Mouse (Mus musculus) mature B cell (primary cell): ENCODE data around the gene Mrpl55.
"Not testable (repeated sequence)": the region's sequence is repeated elsewhere in the genome, so short reads cannot be mapped to it uniquely, and the experiment has no call there.

Experiments
- in situ Hi-C: fragments of 300-500 bp; cut with MboI; formaldehyde crosslinking; loops from 2 replicates; pipeline ENCODE4 v1.14.3; 2019

Mrpl55 gene

DNA sequence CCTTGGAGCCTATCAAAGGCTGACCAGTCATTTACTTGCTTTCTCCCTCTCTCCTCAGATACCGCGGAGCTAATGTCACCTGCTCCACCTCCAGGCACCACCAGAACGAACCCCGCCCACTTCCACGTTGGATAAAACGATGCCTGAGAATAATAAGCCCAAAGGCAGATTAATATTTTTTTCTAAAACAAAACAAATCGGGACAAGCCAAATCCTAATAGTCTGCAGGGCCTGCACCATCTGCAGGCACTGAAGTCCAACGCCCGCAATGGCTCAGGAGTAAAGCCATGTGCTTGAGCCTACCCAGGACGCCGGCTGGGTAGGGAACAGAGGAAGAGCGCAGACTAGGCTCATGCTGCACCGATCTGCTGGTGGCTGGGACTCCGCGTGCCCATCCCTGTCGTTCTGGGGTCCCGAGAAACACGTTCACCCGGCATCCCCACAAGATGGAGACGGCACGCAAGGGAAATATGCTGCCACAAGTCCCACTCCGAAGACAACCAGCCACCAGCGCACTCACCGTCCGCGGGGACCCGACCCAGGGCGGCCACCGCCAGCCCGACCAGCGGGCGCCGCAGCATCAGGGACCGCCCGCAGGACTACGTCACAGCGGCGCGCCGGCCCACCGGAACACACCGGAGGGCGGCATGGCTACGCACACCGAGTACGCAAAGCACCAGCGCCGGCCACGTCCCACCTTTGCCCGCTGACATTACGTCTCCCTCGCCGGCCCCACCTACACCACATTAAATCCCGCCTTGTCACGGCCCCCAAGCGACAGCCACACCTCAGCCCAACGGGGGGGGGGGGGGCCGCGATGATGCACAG, 10.8 kb upstream of the Mrpl55 start:
- in situ Hi-C loops = no loop called here

- in situ Hi-C loops = no loop called here
These were observed 10.3 kb upstream of the Mrpl55 start, which contains the start of gene Guk1 for GRCm38 (mm10) chr11:59192059-59192386. Guk1 (minus strand) TSS chr11:59192212.

DNA sequence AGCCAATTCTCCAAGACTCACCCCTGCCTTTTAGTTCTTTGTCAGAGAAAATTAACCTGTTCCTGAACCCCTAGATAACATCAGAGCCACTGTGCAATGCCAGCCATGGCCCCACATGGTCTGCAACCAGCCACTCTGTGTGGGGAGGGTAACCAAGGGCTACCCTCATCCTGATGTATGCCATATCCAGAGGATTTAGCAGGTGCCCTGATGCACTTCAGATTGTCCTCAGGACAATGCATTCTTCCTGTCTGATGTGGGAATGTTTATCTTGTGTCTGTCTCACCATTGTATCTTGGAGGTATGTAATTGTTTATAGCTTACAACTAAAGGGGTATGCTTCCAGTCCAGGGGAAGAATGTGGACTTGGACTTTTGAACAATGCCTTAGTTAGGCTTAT, 6.1 kb upstream of the Mrpl55 start:
- in situ Hi-C loops = no loop called here

- in situ Hi-C loops = no loop called here
These were observed 877 bp upstream of the Mrpl55 start for GRCm38 (mm10) chr11:59201216-59202002.

DNA sequence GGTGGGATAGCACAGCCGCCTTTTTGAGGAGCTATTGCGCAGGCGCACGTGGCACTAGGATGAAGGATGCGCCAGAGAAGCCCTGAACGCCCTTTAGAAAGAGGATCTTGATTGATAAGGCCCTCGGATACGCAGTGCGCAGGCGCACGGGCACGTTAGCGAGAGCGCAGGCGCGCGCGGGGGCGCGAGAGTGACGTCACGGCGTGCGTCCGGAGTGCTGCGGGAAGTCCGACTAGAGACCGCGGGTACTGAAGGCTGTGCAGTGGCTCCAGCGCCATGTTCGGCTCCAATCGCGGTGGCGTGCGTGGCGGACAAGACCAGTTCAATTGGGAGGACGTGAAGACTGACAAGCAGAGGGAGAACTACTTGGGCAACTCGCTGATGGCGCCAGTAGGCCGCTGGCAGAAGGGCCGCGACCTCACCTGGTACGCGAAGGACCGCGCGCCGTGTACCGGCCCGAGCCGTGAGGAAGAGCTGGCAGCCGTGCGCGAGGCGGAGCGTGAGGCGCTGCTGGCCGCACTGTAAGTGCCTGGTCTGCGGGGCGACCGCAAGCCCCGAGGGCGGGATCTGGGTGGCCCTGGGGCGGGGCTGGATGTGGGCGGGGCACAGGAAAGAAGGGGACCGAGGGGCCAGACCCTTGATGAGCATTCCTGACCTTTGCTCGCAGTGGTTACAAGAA, 6.0 kb downstream of the Mrpl55 start, which contains the start of gene 2310033P09Rik:
Gene 2310033P09Rik, plus strand, starts transcription at position 169 of the 679 bp plus-strand sequence.
- in situ Hi-C loops = no loop called here

DNA sequence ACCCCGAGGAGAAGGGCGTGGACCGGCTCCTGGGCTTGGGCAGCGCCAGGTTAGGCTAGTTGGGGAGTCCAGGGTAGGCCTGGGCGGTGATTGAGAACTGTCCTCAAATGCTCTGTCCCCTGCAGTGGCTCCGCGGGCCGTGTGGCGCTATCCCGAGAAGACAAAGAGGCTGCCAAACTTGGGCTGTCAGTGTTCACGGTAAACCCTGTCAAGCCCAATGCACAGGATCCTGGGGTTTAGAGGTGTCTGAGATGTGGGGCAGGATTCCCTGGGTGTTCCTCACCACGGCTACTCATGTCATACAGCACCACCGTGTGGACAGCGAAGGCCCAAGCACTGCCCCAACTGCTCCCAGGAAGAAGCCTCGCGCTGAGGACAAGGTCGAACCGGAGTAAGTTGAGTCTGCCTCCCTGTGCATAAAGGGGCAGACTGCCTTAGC, 6.7 kb downstream of the Mrpl55 start:
- in situ Hi-C loops = no loop called here

GRCm38 (mm10) chr11:59209580-59209979, 7.3 kb downstream of the Mrpl55 start:
- in situ Hi-C loops = no loop called here

DNA sequence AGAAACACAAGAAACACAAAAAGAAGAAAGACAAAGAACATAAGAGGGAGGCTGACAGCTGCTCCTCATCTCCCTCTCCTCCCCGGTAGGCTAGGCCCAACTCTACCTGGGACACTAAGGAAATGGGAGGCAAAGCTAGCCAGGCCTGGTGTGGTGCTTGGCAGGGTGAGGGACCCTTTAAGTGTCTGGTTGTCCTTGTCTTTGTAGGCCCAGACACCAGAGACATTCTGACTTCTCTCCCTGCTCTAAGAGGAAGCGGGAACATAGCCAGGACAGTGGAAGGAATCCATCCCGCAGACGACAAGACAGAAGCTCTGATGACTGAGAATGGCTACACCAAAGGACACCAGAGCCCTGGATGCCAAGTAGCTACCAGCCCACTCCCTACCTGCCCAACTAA, 7.7 kb downstream of the Mrpl55 start:
- in situ Hi-C loops = no loop called here

- in situ Hi-C loops = not testable (repeated sequence)
These were observed 9.3 kb downstream of the Mrpl55 start for GRCm38 (mm10) chr11:59211561-59211960.

GRCm38 (mm10) chr11:59212320-59212719, 10.0 kb downstream of the Mrpl55 start:
- in situ Hi-C loops = not testable (repeated sequence)

DNA sequence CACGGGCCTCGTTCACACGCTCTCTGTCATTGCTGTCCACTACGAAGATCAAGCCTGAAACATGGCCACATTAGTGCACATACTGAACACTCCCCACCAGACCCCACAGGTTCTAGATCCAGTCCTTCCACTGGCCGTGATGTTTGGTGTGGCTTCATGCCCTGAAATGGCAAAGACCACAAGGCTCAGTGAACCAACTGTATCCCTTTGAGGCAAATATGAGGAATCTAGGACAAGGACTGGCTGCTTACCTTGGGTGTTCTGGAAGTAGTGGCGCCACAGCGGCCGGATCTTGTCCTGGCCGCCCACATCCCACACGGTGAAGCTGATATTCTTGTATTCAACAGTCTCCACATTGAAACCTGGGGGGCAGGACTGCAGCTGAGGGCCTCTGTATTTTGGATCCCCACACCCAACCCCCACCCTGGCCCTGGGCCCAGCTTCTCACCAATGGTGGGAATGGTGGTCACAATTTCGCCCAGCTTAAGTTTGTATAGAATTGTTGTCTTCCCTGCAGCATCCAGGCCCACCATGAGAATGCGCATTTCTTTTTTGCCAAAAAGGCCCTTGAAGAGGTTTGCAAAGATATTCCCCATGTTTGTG, 10.7 kb downstream of the Mrpl55 start:
- in situ Hi-C loops = no loop called here

DNA sequence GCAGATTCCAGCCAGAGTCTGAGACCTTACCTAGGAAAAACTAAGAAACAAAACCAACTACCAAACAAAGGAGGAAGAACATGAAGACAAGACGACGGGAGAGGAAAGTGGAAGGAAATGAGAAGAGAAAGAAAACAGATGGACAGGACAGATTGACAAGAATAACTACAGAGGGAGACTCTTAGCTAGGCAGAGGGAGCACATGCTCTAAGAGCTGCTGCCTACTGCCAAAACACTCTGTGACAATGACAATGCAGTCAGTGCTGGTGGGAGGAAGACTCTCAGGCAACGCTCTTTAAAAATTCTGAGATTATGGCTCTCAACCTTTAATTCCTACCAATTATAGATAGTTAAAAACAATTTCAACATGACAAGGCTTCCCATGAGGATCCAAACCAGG, 14.7 kb downstream of the Mrpl55 start:
- in situ Hi-C loops = no loop called here

DNA sequence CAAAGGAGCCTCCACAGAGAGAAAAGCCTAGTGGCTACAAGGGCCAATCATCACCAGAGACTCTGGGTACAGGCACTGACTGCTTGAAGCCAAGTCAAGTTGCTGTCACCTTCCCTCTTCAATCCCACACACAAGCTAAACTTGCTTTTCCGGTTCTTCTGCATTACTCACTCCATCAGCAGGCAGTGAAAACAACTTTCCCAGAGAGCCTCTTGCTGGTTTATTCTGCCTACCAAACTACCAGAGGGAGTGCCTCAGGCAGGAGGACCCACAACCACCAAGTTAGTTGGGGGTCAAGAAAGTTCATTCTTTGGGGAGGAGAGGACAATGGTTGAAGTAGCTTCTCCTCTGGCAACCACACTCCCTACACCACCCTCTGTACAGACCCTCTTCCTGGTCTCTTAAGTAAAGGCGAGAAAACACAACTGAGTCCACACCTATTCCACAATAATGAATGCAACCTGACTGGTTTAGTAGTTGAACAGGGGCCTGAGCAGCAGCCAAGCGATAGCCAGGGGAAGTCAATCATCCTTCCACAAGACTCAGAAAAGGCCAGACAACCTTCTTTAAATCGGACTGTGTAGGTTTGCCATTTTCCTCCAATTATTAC, 16.2 kb downstream of the Mrpl55 start:
- in situ Hi-C loops = no loop called here

DNA sequence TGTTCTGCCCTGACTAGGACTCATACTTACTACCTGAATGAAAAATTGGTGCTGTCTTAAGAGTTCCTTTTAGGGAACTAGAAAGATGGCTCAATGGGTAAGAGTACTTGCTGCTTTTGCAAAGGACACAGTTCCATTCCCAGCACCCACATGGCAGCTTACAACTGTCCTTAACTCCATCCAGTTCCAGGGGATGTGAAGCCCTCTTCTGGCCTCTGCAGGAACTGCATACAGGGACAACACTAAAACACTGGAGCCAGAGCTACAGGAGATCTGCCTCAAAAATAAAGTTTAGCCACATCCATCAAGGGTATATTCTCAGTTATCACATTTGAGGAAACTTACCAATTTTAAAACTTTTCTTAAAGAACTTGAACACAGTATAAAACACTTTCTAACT, 16.8 kb downstream of the Mrpl55 start:
- in situ Hi-C loops = no loop called here

- in situ Hi-C loops = no loop called here
These were observed 19.3 kb downstream of the Mrpl55 start for GRCm38 (mm10) chr11:59221604-59222003.

- in situ Hi-C loops = no loop called here
These were observed 20.0 kb downstream of the Mrpl55 start for GRCm38 (mm10) chr11:59222306-59222705.

GRCm38 (mm10) chr11:59224025-59224424, 21.7 kb downstream of the Mrpl55 start:
- in situ Hi-C loops = no loop called here

GRCm38 (mm10) chr11:59224470-59224869, 22.2 kb downstream of the Mrpl55 start:
- in situ Hi-C loops = no loop called here

DNA sequence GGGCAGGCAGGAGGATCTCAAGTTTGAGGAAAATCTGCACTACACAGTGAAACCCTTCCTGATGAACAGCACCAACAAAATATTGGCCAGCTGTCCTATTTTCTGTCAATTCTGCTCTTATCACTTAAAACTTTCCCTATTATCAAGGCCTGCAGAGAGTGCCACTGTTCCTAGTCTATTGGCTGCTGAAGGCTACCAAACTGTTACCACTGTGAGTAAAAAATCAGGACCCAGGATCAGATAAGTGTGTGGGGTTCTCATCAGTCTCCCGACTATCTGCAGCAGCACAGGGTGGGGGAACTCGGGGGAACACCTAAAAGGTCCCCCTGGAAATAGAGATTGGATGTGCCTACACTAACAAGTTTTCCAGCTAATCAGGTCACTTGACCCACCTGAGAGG, 22.9 kb downstream of the Mrpl55 start:
- in situ Hi-C loops = no loop called here

DNA sequence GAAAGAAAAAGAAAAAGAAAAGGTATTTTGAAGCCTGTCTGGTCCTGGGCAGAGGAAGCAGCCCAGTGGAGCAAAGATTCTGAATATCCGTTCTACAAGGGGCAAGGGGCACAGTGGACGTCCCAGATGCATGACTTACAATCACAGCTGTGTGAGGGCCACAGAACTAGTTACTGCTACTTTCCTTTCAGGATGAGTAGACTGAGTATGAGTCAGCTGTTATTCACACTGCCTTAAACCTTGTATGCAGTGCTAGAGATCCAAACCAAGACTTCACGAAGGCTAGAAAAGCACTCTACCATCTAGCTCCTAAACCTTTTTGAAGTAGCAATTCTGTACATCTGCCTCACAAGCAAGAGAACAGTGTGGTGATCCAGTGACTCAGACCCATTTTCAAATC, 24.0 kb downstream of the Mrpl55 start:
- in situ Hi-C loops = no loop called here

- in situ Hi-C loops = no loop called here
These were observed 24.7 kb downstream of the Mrpl55 start for GRCm38 (mm10) chr11:59226787-59227603.
